ENCODE assay signal across 18 mouse cellular contexts in the genomic region with DNA sequence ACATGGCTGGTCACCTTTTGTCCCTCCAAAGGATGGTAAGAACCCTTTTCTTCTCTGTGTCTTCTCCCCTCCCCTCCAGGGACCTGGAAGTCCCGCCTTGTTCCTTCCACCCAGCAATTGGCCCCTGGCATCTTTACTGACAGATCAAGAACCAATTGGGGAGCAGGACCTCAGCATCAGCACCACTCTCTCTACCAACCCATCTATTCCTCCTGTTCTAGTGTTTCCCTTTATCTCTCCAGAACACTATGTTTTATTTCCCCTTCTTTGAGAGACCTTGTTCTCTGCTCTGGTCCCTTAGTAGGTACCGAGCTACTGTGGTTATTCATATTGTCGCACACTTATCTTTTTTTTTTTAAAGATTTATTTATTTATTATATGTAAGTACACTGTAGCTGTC. TPM values are rescaled to one million over a fixed set of nuclear protein-coding genes. Genes with fewer than 3 reads are reported as not detected.
"Had no signal": no experiment of that assay in that cellular context is flagged by ENCODE, and none has a peak within 500 bp of the region (broad histone marks: within the 10 kb centered on the region; RNA-seq: fewer than 3 reads in every experiment).

No protein-coding gene starts in this region.

- DNase-seq: lung, adult 2 months; lung, postnatal 14 days; lung, postnatal 36 days; right cerebral cortex, postnatal 14 days; thymus, adult 2 months; thymus, postnatal 25 days; thymus, postnatal 4 days had no signal

- H3K9me3 ChIP-seq: lung, embryonic 15.5 days; midbrain, embryonic 13.5 days; midbrain, embryonic 15.5 days; neural tube, embryonic 12.5 days; stomach, embryonic 15.5 days had no signal

- H3K9ac ChIP-seq: lung, embryonic 15.5 days; midbrain, embryonic 13.5 days; midbrain, embryonic 15.5 days; neural tube, embryonic 12.5 days; stomach, embryonic 15.5 days had no signal

- H3K27me3 ChIP-seq: lung, embryonic 15.5 days; midbrain, embryonic 13.5 days; midbrain, embryonic 15.5 days; neural tube, embryonic 12.5 days; stomach, embryonic 15.5 days had no signal

- H3K27ac ChIP-seq: lung, embryonic 15.5 days; macrophage; midbrain, embryonic 13.5 days; midbrain, embryonic 15.5 days; neural tube, embryonic 12.5 days; stomach, embryonic 15.5 days; stomach, postnatal 0 days had no signal

- H3K36me3 ChIP-seq: lung, embryonic 15.5 days; midbrain, embryonic 13.5 days; midbrain, embryonic 15.5 days; neural tube, embryonic 12.5 days; stomach, embryonic 15.5 days had no signal

- H3K4me1 ChIP-seq: lung, embryonic 15.5 days; stomach, embryonic 15.5 days had no signal

- H3K4me3 ChIP-seq: lung, embryonic 15.5 days; megakaryocyte, embryonic 14.5 days; midbrain, embryonic 13.5 days; midbrain, embryonic 15.5 days; neural tube, embryonic 12.5 days; stomach, embryonic 15.5 days had no signal

- H3K4me2 ChIP-seq: lung, embryonic 15.5 days; midbrain, embryonic 11.5 days; midbrain, embryonic 13.5 days; midbrain, embryonic 15.5 days; neural tube, embryonic 12.5 days; stomach, embryonic 15.5 days had no signal

- ATAC-seq: lung, postnatal 0 days; midbrain, embryonic 13.5 days; midbrain, embryonic 15.5 days had no signal

RNA-seq across cellular contexts. Expression of a gene that starts 52.7 kb away (rescaled TPM):
- total RNA-seq: neutrophil, adult 5-6 weeks had no signal
- polyA plus RNA-seq: macrophage had no signal
